Comparison of ENCODE assay signal across 27 mouse cellular contexts in the genomic region with DNA sequence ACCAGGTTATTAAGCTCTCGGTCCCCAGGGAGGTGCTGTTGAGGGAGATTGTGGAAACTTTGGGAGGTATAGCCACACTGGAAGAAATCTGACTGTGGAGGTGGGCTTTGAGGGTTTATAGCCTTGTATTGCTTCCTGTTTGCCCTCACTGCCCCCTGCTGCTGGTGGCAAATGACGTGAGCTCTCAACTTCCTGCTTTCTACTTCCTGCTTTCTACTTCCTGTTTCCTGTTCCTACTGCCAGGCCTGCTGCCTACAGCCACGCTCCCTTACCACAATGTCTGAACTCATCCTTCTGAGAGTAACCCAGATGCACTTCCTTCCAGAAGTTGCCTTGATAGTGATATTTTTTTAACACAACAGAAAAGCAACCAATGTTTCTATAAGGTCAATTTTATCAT. TPM values are rescaled to one million over a fixed set of nuclear protein-coding genes. Genes with fewer than 3 reads are reported as not detected.
"Had no signal": no experiment of that assay in that cellular context is flagged by ENCODE, and none has a peak within 500 bp of the region (broad histone marks: within the 10 kb centered on the region; RNA-seq: fewer than 3 reads in every experiment).

No protein-coding gene starts in this region.

- H3K36me3 ChIP-seq: limb, embryonic 10.5 days; limb, embryonic 13.5 days; liver, embryonic 12.5 days; liver, embryonic 15.5 days; lung, embryonic 15.5 days; stomach, embryonic 15.5 days had no signal

- H3K27ac ChIP-seq: limb, embryonic 10.5 days; limb, embryonic 13.5 days; liver, embryonic 12.5 days; liver, embryonic 15.5 days; lung, embryonic 15.5 days; stomach, embryonic 15.5 days had no signal

- H3K9me3 ChIP-seq: limb, embryonic 10.5 days; limb, embryonic 13.5 days; liver, embryonic 12.5 days; liver, embryonic 15.5 days; lung, embryonic 15.5 days; stomach, embryonic 15.5 days had no signal

- H3K4me1 ChIP-seq: limb, embryonic 13.5 days; liver, embryonic 12.5 days; liver, embryonic 15.5 days; lung, embryonic 15.5 days; stomach, embryonic 15.5 days had no signal

- H3K4me3 ChIP-seq: limb, embryonic 10.5 days; limb, embryonic 13.5 days; liver, embryonic 12.5 days; liver, embryonic 15.5 days; lung, embryonic 15.5 days; stomach, embryonic 15.5 days had no signal

- DNase-seq: kidney, adult 11 months; kidney, adult 9 months; kidney, postnatal 14 days; kidney, postnatal 4 days; layer of hippocampus, adult 9-11 months; liver; lung, adult 18-20 months; lung, postnatal 10 days; lung, postnatal 36 days; midbrain, embryonic 14.5 days; thymus, postnatal 4 days had no signal

- H3K9ac ChIP-seq: limb, embryonic 13.5 days; liver, embryonic 12.5 days; liver, embryonic 15.5 days; lung, embryonic 15.5 days; stomach, embryonic 15.5 days had no signal

- H3K4me2 ChIP-seq: limb, embryonic 13.5 days; liver, embryonic 12.5 days; liver, embryonic 15.5 days; lung, embryonic 15.5 days; stomach, embryonic 15.5 days had no signal

- H3K27me3 ChIP-seq: limb, embryonic 13.5 days; liver, embryonic 12.5 days; liver, embryonic 15.5 days; lung, embryonic 15.5 days; stomach, embryonic 15.5 days had no signal

- ATAC-seq: liver, embryonic 12.5 days had no signal

RNA-seq across cellular contexts. Expression of gene 4930470P17Rik, which starts 24.3 kb away (rescaled TPM):
- total RNA-seq: layer of hippocampus, adult 18-20 months; layer of hippocampus, postnatal 25 days; left cerebral cortex, adult 18-20 months; left cerebral cortex, postnatal 25 days; midbrain, postnatal 0 days had no signal
- polyA plus RNA-seq: kidney, embryonic 16.5 days; limb, embryonic 10.5 days; limb, embryonic 13.5 days; liver, embryonic 12.5 days; liver, embryonic 15.5 days; lung, embryonic 15.5 days; midbrain, embryonic 14.5 days; midbrain, postnatal 0 days; neural tube, embryonic 11.5 days; neural tube, embryonic 14.5 days; small intestine, adult 2 months; spleen, adult 2 months; stomach, embryonic 15.5 days had no signal
